Mouse (Mus musculus) kidney, embryonic 15.5 days (tissue): ENCODE measurements around the gene Ano2. TPM values are rescaled to one million over a fixed set of nuclear protein-coding genes. Genes with fewer than 3 reads are reported as not detected.

ENCODE experiments used
- ATAC-seq: fragments of 200-750 bp; cut with Nextera tagmentation; replicated peaks from 2 replicates; pipeline ENCODE4 v1.8.0; 2017; ENCODE audit warnings: moderate TSS enrichment; ENCODE audit not compliant: low FRiP score
- H3K27ac ChIP-seq: fragments of 300-500 bp; sonication (generic); 2 replicates; pipeline ENCODE4 v1.5.1; 2015; ENCODE audit warnings: mild to moderate bottlenecking, inconsistent platforms
- H3K27me3 ChIP-seq: fragments of 300-500 bp; sonication (generic); 2 replicates; pipeline ENCODE4 v1.6.1; 2015; ENCODE audit warnings: inconsistent platforms
- H3K36me3 ChIP-seq: fragments of 300-500 bp; sonication (generic); 2 replicates; pipeline ENCODE4 v1.6.1; 2015; ENCODE audit warnings: inconsistent platforms
- H3K4me1 ChIP-seq: fragments of 300-500 bp; sonication (generic); 2 replicates; pipeline ENCODE4 v1.6.1; 2015; ENCODE audit warnings: inconsistent platforms
- H3K4me2 ChIP-seq: fragments of 300-500 bp; sonication (generic); 2 replicates; pipeline ENCODE4 v1.6.1; 2015; ENCODE audit warnings: moderate library complexity, mild to moderate bottlenecking, inconsistent platforms
- H3K4me3 ChIP-seq: fragments of 300-500 bp; sonication (generic); replicated peaks from 2 replicates; pipeline ENCODE4 v1.5.1; 2015; ENCODE audit warnings: mild to moderate bottlenecking, inconsistent platforms
- H3K9ac ChIP-seq: fragments of 300-500 bp; sonication (generic); 2 replicates; pipeline ENCODE4 v1.6.1; 2015; ENCODE audit warnings: mild to moderate bottlenecking, inconsistent platforms
- H3K9me3 ChIP-seq: fragments of 300-500 bp; sonication (generic); replicated peaks from 2 replicates; pipeline ENCODE4 v1.6.1; 2016; ENCODE audit warnings: inconsistent platforms
- WGBS: fragments of 180-500 bp; shearing (Covaris S2); methylation state at CpG from one replicate; pipeline ENCODE4 v1.1.7; 2015; ENCODE audit warnings: mixed read lengths; 5-methylcytosine and 5-hydroxymethylcytosine counted together
- polyA plus RNA-seq: library from polyadenylated mRNA; unstranded; fragments of >200 nt; fragmentation: Nextera tagmentation; extraction: Ambion mirVana; gene quantifications from 2 replicates; pipeline ENCODE4 v1.2.1, GENCODE M21; 2015

Gene Ano2
- polyA plus RNA-seq, 1 experiment from 2014 or later = 0.48 TPM

GRCm38 (mm10) chr6:125680613-125681012 lies 9.6 kb upstream of the Ano2 start:
- no peak overlapping the region for H3K4me3 ChIP-seq
- no peak for ATAC-seq
- H3K9ac ChIP-seq = no peak overlapping the region
- H3K27me3 ChIP-seq = no peaks in the 10 kb centered on the region
- no peak overlapping the region for H3K27ac ChIP-seq
- H3K4me2 ChIP-seq = peak overlapping the region; percentile 20; the same call in 1 of the 2 replicates
- 36% methylated on average over 11 of the region's 11 CpGs for WGBS
- H3K36me3 ChIP-seq = no peaks in the 10 kb centered on the region
- peaks cover 13% of the 10 kb centered on the region for H3K4me1 ChIP-seq
- no peaks in the 10 kb centered on the region for H3K9me3 ChIP-seq

GRCm38 (mm10) chr6:125685420-125685819 lies 4.8 kb upstream of the Ano2 start:
- Histone ChIP-seq H3K9ac (no peak overlapping the region), H3K4me1 (peaks cover 16% of the 10 kb centered on the region), H3K4me2 (no peak overlapping the region), H3K36me3 (no peaks in the 10 kb centered on the region), H3K27me3 (peaks cover 12% of the 10 kb centered on the region), H3K27ac (no peak overlapping the region), H3K9me3 (no peaks in the 10 kb centered on the region), H3K4me3 (no peak overlapping the region)
- ATAC-seq = no peak

GRCm38 (mm10) chr6:125687986-125688385 lies 2.2 kb upstream of the Ano2 start:
- Histone ChIP-seq H3K27me3 (peaks cover 19% of the 10 kb centered on the region), H3K36me3 (no peaks in the 10 kb centered on the region), H3K9ac (no peak overlapping the region), H3K4me3 (no peak overlapping the region), H3K9me3 (no peaks in the 10 kb centered on the region), H3K4me1 (peaks cover 13% of the 10 kb centered on the region), H3K4me2 (no peak overlapping the region), H3K27ac (no peak overlapping the region)
- 10% methylated on average over 1 of the region's 1 CpGs for WGBS
- no peak for ATAC-seq

- Histone ChIP-seq H3K9me3 (no peaks in the 10 kb centered on the region), H3K4me1 (no peaks in the 10 kb centered on the region), H3K9ac (no peak overlapping the region), H3K4me2 (no peak overlapping the region), H3K36me3 (no peaks in the 10 kb centered on the region), H3K4me3 (no peak overlapping the region), H3K27ac (no peak overlapping the region), H3K27me3 (no peaks in the 10 kb centered on the region)
- no peak for ATAC-seq
- 85% methylated on average over 2 of the region's 2 CpGs for WGBS
Measured at GRCm38 (mm10) chr6:125701146-125701545, 10.9 kb downstream of the Ano2 start.

GRCm38 (mm10) chr6:125711261-125711660 lies 21.0 kb downstream of the Ano2 start:
- H3K36me3 ChIP-seq = no peaks in the 10 kb centered on the region
- no peaks in the 10 kb centered on the region for H3K27me3 ChIP-seq
- H3K9ac ChIP-seq = no peak overlapping the region
- H3K4me2 ChIP-seq = no peak overlapping the region
- H3K4me3 ChIP-seq = no peak overlapping the region
- 81% methylated on average over 16 of the region's 16 CpGs for WGBS
- no peak overlapping the region for H3K27ac ChIP-seq
- no peaks in the 10 kb centered on the region for H3K4me1 ChIP-seq
- H3K9me3 ChIP-seq = no peaks in the 10 kb centered on the region
- no peak for ATAC-seq

GRCm38 (mm10) chr6:125726408-125726807 lies 36.2 kb downstream of the Ano2 start:
- Histone ChIP-seq H3K4me2 (no peak overlapping the region), H3K4me1 (no peaks in the 10 kb centered on the region), H3K27me3 (no peaks in the 10 kb centered on the region), H3K27ac (no peak overlapping the region), H3K36me3 (no peaks in the 10 kb centered on the region), H3K9ac (no peak overlapping the region), H3K9me3 (0 out of 2 replicates have a peak, but pooled peaks cover 4% of the 10 kb centered on the region), H3K4me3 (no peak overlapping the region)
- ATAC-seq = no peak
- WGBS = 82% methylated on average over 2 of the region's 2 CpGs

GRCm38 (mm10) chr6:125727484-125727911 lies 37.3 kb downstream of the Ano2 start:
- Histone ChIP-seq H3K36me3 (no peaks in the 10 kb centered on the region), H3K9ac (no peak overlapping the region), H3K4me2 (no peak overlapping the region), H3K27me3 (no peaks in the 10 kb centered on the region), H3K9me3 (0 out of 2 replicates have a peak, but pooled peaks cover 4% of the 10 kb centered on the region), H3K4me1 (no peaks in the 10 kb centered on the region), H3K4me3 (no peak overlapping the region), H3K27ac (no peak overlapping the region)
- ATAC-seq = no peak
- 68% methylated on average over 5 of the region's 5 CpGs for WGBS

GRCm38 (mm10) chr6:125729471-125729870 lies 39.3 kb downstream of the Ano2 start:
- Histone ChIP-seq H3K9ac (no peak overlapping the region), H3K4me2 (no peak overlapping the region), H3K4me1 (no peaks in the 10 kb centered on the region), H3K4me3 (no peak overlapping the region), H3K36me3 (no peaks in the 10 kb centered on the region), H3K27ac (no peak overlapping the region), H3K9me3 (0 out of 2 replicates have a peak, but pooled peaks cover 4% of the 10 kb centered on the region), H3K27me3 (no peaks in the 10 kb centered on the region)
- ATAC-seq = no peak
- 73% methylated on average over 6 of the region's 6 CpGs for WGBS

- Histone ChIP-seq H3K4me3 (no peak overlapping the region), H3K4me1 (no peaks in the 10 kb centered on the region), H3K9me3 (0 out of 2 replicates have a peak, but pooled peaks cover 4% of the 10 kb centered on the region), H3K9ac (no peak overlapping the region), H3K27ac (no peak overlapping the region), H3K27me3 (no peaks in the 10 kb centered on the region), H3K36me3 (no peaks in the 10 kb centered on the region), H3K4me2 (no peak overlapping the region)
- 64% methylated on average over 11 of the region's 11 CpGs for WGBS
- ATAC-seq = no peak
Measured at GRCm38 (mm10) chr6:125729986-125730535, 39.8 kb downstream of the Ano2 start.

- WGBS = 61% methylated on average over 11 of the region's 11 CpGs
- Histone ChIP-seq H3K9me3 (no peaks in the 10 kb centered on the region), H3K9ac (no peak overlapping the region), H3K27ac (no peak overlapping the region), H3K36me3 (no peaks in the 10 kb centered on the region), H3K4me2 (no peak overlapping the region), H3K27me3 (no peaks in the 10 kb centered on the region), H3K4me1 (no peaks in the 10 kb centered on the region), H3K4me3 (no peak overlapping the region)
- ATAC-seq = no peak
Measured at GRCm38 (mm10) chr6:125737511-125738285, 47.5 kb downstream of the Ano2 start.

- no peak overlapping the region for H3K9ac ChIP-seq
- no peak for ATAC-seq
- no peaks in the 10 kb centered on the region for H3K36me3 ChIP-seq
- H3K4me2 ChIP-seq = no peak overlapping the region
- H3K4me3 ChIP-seq = no peak overlapping the region
- H3K9me3 ChIP-seq = no peaks in the 10 kb centered on the region
- no peak overlapping the region for H3K27ac ChIP-seq
- H3K27me3 ChIP-seq = no peaks in the 10 kb centered on the region
- WGBS = 94% methylated on average over 10 of the region's 10 CpGs
- no peaks in the 10 kb centered on the region for H3K4me1 ChIP-seq
Measured at GRCm38 (mm10) chr6:125743203-125744100, 53.2 kb downstream of the Ano2 start.
